Mouse (Mus musculus): ENCODE data around the gene Myo15b.
A peak's percentile ranks its signal among the peaks of the same experiment; 100 is the strongest.

Gene Myo15b

GRCm38 (mm10) chr11:115876438-115876837 is 18.2 kb downstream of the Myo15b start:
- DNase-seq = no peak

GRCm38 (mm10) chr11:115877174-115877755 is 19.1 kb downstream of the Myo15b start:
- DNase-seq = no peak

- no peak for DNase-seq
Measured at GRCm38 (mm10) chr11:115878071-115878470, 19.9 kb downstream of the Myo15b start.

GRCm38 (mm10) chr11:115881002-115881401 is 22.8 kb downstream of the Myo15b start:
- DNase-seq = peak; percentile 43

- DNase-seq = no peak
Measured at GRCm38 (mm10) chr11:115883251-115883650, 25.0 kb downstream of the Myo15b start.

- DNase-seq = no peak
Measured at GRCm38 (mm10) chr11:115884361-115884760, 26.2 kb downstream of the Myo15b start.

GRCm38 (mm10) chr11:115885281-115885680 is 27.1 kb downstream of the Myo15b start:
- no peak for DNase-seq

GRCm38 (mm10) chr11:115886446-115886845 is 28.2 kb downstream of the Myo15b start:
- DNase-seq = no peak

- DNase-seq = no peak
Measured at GRCm38 (mm10) chr11:115888020-115888419, 29.8 kb downstream of the Myo15b start.

- DNase-seq = no peak
Measured at GRCm38 (mm10) chr11:115889159-115889558, 31.0 kb downstream of the Myo15b start.

- no peak for DNase-seq
Measured at GRCm38 (mm10) chr11:115892213-115892612, 34.0 kb downstream of the Myo15b start.

- DNase-seq = no peak
Measured at GRCm38 (mm10) chr11:115893071-115893470, 34.9 kb downstream of the Myo15b start.

- peak; percentile 58 for DNase-seq
Measured at GRCm38 (mm10) chr11:115894755-115895520, 36.7 kb downstream of the Myo15b start.

- no peak for DNase-seq
Measured at GRCm38 (mm10) chr11:115898446-115898845, 40.2 kb downstream of the Myo15b start.

- peak; percentile 46 for DNase-seq
Measured at GRCm38 (mm10) chr11:115898886-115899285, 40.7 kb downstream of the Myo15b start.

GRCm38 (mm10) chr11:115899486-115900266 is 41.5 kb downstream of the Myo15b start, which contains the start of gene Smim5:
Smim5 (plus strand) TSS chr11:115899966.
- peak; percentile 67 for DNase-seq

GRCm38 (mm10) chr11:115900561-115901337 is 42.5 kb downstream of the Myo15b start:
- DNase-seq = no peak

GRCm38 (mm10) chr11:115901338-115902161 is 43.3 kb downstream of the Myo15b start:
- DNase-seq = no peak

- no peak for DNase-seq
Measured at GRCm38 (mm10) chr11:115902177-115902576, 44.0 kb downstream of the Myo15b start.

GRCm38 (mm10) chr11:115902831-115903230 is 44.6 kb downstream of the Myo15b start:
- DNase-seq = no peak

GRCm38 (mm10) chr11:115903384-115904230 is 45.4 kb downstream of the Myo15b start:
- no peak for DNase-seq

All from retina, postnatal 1 day (tissue).